Mouse (Mus musculus) forebrain, embryonic 14.5 days (tissue): ENCODE results near the gene Coq10a. TPM values are rescaled to one million over a fixed set of nuclear protein-coding genes. Genes with fewer than 3 reads are reported as not detected.

Source experiments
- ATAC-seq: fragments of 200-750 bp; cut with Nextera tagmentation; 2 replicates; pipeline ENCODE4 v1.8.0; 2017; ENCODE audit warnings: mild to moderate bottlenecking, moderate library complexity
- DNase-seq: peaks from one replicate; pipeline ENCODE4 v3.0.0-alpha.2; 2015; ENCODE audit warnings: low spot score
- H3K27ac ChIP-seq: fragments of 300-500 bp; sonication (generic); 2 replicates; pipeline ENCODE4 v1.5.1; 2014; ENCODE audit warnings: low read depth, mild to moderate bottlenecking, control low read depth, low read length, moderate library complexity
- H3K27me3 ChIP-seq: fragments of 300-500 bp; sonication (generic); replicated peaks from 2 replicates; pipeline ENCODE4 v1.6.1; 2014; ENCODE audit warnings: low read length, control low read depth, mixed read lengths; ENCODE audit not compliant: control insufficient read depth, insufficient read depth
- H3K36me3 ChIP-seq: fragments of 300-500 bp; sonication (generic); 2 replicates; pipeline ENCODE4 v1.6.1; 2014; ENCODE audit warnings: low read length, control low read depth; ENCODE audit not compliant: control insufficient read depth, insufficient read depth
- H3K4me1 ChIP-seq: fragments of 300-500 bp; sonication (generic); 2 replicates; pipeline ENCODE4 v1.6.1; 2014; ENCODE audit warnings: antibody characterized with exemption, low read length, control low read depth; ENCODE audit not compliant: control insufficient read depth, insufficient read depth
- H3K4me2 ChIP-seq: fragments of 300-500 bp; sonication (generic); 2 replicates; pipeline ENCODE4 v1.6.1; 2014; ENCODE audit warnings: mild to moderate bottlenecking, control low read depth, low read length
- H3K4me3 ChIP-seq: fragments of 300-500 bp; sonication (generic); 2 replicates; pipeline ENCODE4 v1.5.1; 2014; ENCODE audit warnings: low read depth, low read length, control low read depth
- H3K9ac ChIP-seq: fragments of 300-500 bp; sonication (generic); 2 replicates; pipeline ENCODE4 v1.6.1; 2014; ENCODE audit warnings: mild to moderate bottlenecking, low read length, control low read depth, moderate library complexity
- H3K9me3 ChIP-seq: fragments of 300-500 bp; sonication (generic); replicated peaks from 2 replicates; pipeline ENCODE4 v1.6.1; 2016; ENCODE audit warnings: low read length, control low read depth, mixed read lengths; ENCODE audit not compliant: control insufficient read depth
- WGBS: fragments of 180-500 bp; shearing (Covaris S2); extraction: QIAGEN DNeasy Blood & Tissue Kit; methylation state at CpG from one replicate; pipeline ENCODE4 v1.1.7; 2014; 5-methylcytosine and 5-hydroxymethylcytosine counted together
- polyA plus RNA-seq: library from polyadenylated mRNA; unstranded; fragments of >200 nt; fragmentation: Nextera tagmentation; extraction: Ambion mirVana; gene quantifications from 2 replicates; pipeline ENCODE4 v1.2.1, GENCODE M21; 2014

Coq10a gene
- 22.8 and 26.9 TPM in 2 replicates for polyA plus RNA-seq

GRCm38 (mm10) chr10:128368402-128369217 is at the start of gene Coq10a:
TSS of gene Coq10a (minus strand) at chr10:128368997.
- peaks cover 16% of the 10 kb centered on the region for H3K36me3 ChIP-seq
- H3K4me3 ChIP-seq = peak within 1 kb of the TSS; percentile 64
- peak within 1 kb of the TSS; percentile 73 for H3K9ac ChIP-seq
- H3K27ac ChIP-seq = peak within 1 kb of the TSS; percentile 95
- no peaks in the 10 kb centered on the region for H3K9me3 ChIP-seq
- DNase-seq (peak; percentile 96), ATAC-seq (peak; percentile 95)
- H3K4me2 ChIP-seq = peak within 1 kb of the TSS; percentile 94
- H3K27me3 ChIP-seq = no peaks in the 10 kb centered on the region
- H3K4me1 ChIP-seq = peaks cover 8% of the 10 kb centered on the region; the same call in 1 of the 2 replicates
- WGBS = under 1% methylated on average over 83 of the region's 87 CpGs

GRCm38 (mm10) chr10:128414848-128415247 is 46.1 kb upstream of the Coq10a start:
- Histone ChIP-seq H3K9ac (no peak overlapping the region), H3K9me3 (no peaks in the 10 kb centered on the region), H3K4me3 (no peak overlapping the region), H3K36me3 (peaks cover 54% of the 10 kb centered on the region), H3K4me1 (peaks cover 21% of the 10 kb centered on the region), H3K27me3 (no peaks in the 10 kb centered on the region), H3K27ac (no peak overlapping the region), H3K4me2 (no peak overlapping the region)
- WGBS = 88% methylated on average over 5 of the region's 5 CpGs
- ATAC-seq (no peak), DNase-seq (no peak)

GRCm38 (mm10) chr10:128413076-128413475 is 44.3 kb upstream of the Coq10a start:
- no peaks in the 10 kb centered on the region for H3K9me3 ChIP-seq
- H3K4me2 ChIP-seq = peak overlapping the region; percentile 85
- 29% methylated on average over 1 of the region's 1 CpGs for WGBS
- no peak for DNase-seq
- peaks cover 27% of the 10 kb centered on the region for H3K4me1 ChIP-seq
- no peak overlapping the region for H3K27ac ChIP-seq
- no peak for ATAC-seq
- H3K27me3 ChIP-seq = no peaks in the 10 kb centered on the region
- H3K9ac ChIP-seq = peak overlapping the region; percentile 84
- H3K36me3 ChIP-seq = peaks cover 41% of the 10 kb centered on the region
- H3K4me3 ChIP-seq = peak overlapping the region; percentile 79; the same call in 1 of the 2 replicates

GRCm38 (mm10) chr10:128412558-128412957 is 43.8 kb upstream of the Coq10a start:
- H3K27me3 ChIP-seq = no peaks in the 10 kb centered on the region
- ATAC-seq (no peak), DNase-seq (no peak)
- H3K4me3 ChIP-seq = peak overlapping the region; percentile 79
- H3K4me1 ChIP-seq = peaks cover 27% of the 10 kb centered on the region
- peaks cover 43% of the 10 kb centered on the region for H3K36me3 ChIP-seq
- peak overlapping the region; percentile 93 for H3K27ac ChIP-seq
- H3K4me2 ChIP-seq = peak overlapping the region; percentile 85
- WGBS = 45% methylated on average over 1 of the region's 1 CpGs
- H3K9ac ChIP-seq = peak overlapping the region; percentile 84
- no peaks in the 10 kb centered on the region for H3K9me3 ChIP-seq

- DNase-seq (peak; percentile 70), ATAC-seq (no peak)
- peaks cover 43% of the 10 kb centered on the region for H3K36me3 ChIP-seq
- H3K4me2 ChIP-seq = peak overlapping the region; percentile 85
- WGBS = under 1% methylated on average over 14 of the region's 14 CpGs
- no peaks in the 10 kb centered on the region for H3K9me3 ChIP-seq
- H3K27me3 ChIP-seq = no peaks in the 10 kb centered on the region
- H3K4me3 ChIP-seq = peak overlapping the region; percentile 79
- peak overlapping the region; percentile 84 for H3K9ac ChIP-seq
- H3K4me1 ChIP-seq = peaks cover 27% of the 10 kb centered on the region
- H3K27ac ChIP-seq = peak overlapping the region; percentile 93
Measured at GRCm38 (mm10) chr10:128412055-128412381, 43.2 kb upstream of the Coq10a start.

- Histone ChIP-seq H3K4me3 (peak within 1 kb of the TSS; percentile 79), H3K36me3 (peaks cover 43% of the 10 kb centered on the region), H3K4me2 (peak within 1 kb of the TSS; percentile 85), H3K9me3 (no peaks in the 10 kb centered on the region), H3K9ac (peak within 1 kb of the TSS; percentile 84), H3K27me3 (no peaks in the 10 kb centered on the region), H3K4me1 (peaks cover 27% of the 10 kb centered on the region), H3K27ac (peak within 1 kb of the TSS; percentile 93)
- under 1% methylated on average over 50 of the region's 50 CpGs for WGBS
- peak; percentile 88 for ATAC-seq
- peak; percentile 99 for DNase-seq
Measured at GRCm38 (mm10) chr10:128411211-128412054, 42.6 kb upstream of the Coq10a start, which contains the start of the genes Nabp2 and Rnf41. TSS of gene Nabp2 (minus strand) at chr10:128411492. TSS of gene Rnf41 (plus strand) at chr10:128411657.

- Histone ChIP-seq H3K27me3 (no peaks in the 10 kb centered on the region), H3K9ac (peak overlapping the region; percentile 64), H3K4me2 (peak overlapping the region; percentile 85), H3K4me1 (peaks cover 27% of the 10 kb centered on the region), H3K4me3 (peak overlapping the region; percentile 79), H3K27ac (0 out of 2 replicates have a peak overlapping the region, but pooled peaks have one; percentile 22), H3K9me3 (no peaks in the 10 kb centered on the region), H3K36me3 (peaks cover 42% of the 10 kb centered on the region)
- ATAC-seq = no peak
- no peak for DNase-seq
- WGBS = 22% methylated on average over 4 of the region's 4 CpGs
Measured at GRCm38 (mm10) chr10:128410560-128410845, 41.7 kb upstream of the Coq10a start.

GRCm38 (mm10) chr10:128409692-128410559 is 41.1 kb upstream of the Coq10a start:
- Histone ChIP-seq H3K9me3 (no peaks in the 10 kb centered on the region), H3K36me3 (peaks cover 38% of the 10 kb centered on the region), H3K27ac (peak overlapping the region; percentile 69), H3K4me2 (peak overlapping the region; percentile 85), H3K4me3 (peak overlapping the region; percentile 79), H3K4me1 (peaks cover 27% of the 10 kb centered on the region), H3K9ac (peak overlapping the region; percentile 75), H3K27me3 (no peaks in the 10 kb centered on the region)
- WGBS = 6% methylated on average over 36 of the region's 36 CpGs
- DNase-seq (peak; percentile 99), ATAC-seq (peak; percentile 89)
